Mouse (Mus musculus): ENCODE results near the gene Dclk1.

DNA sequence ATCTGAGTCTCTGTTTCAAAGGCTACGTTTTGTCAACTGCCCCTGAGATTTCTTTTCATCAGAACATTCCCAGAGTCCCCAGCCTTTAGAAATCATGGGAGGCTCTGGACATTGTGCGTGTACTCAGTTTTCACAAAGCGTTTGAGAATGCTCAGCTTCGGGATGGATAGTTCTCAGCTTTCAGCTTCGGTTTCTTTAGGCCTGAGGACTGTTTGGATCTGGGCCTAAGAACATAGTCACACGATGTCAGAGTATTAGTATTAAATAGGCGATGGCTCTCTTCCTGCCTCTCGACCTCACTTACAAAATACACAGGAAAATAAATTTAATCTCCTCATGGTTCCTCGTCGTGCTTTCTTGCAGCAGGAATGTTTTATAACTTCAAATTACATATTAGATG is 327.4 kb downstream of the Dclk1 start:
- TF ChIP-seq POLR2A (IDR thresholded peaks at IDR 0.05; ENCODE audit: low read depth, low read length), result no peak
- no peak for TF ChIP-seq CTCF (IDR thresholded peaks at IDR 0.05; ENCODE audit: borderline replicate concordance, insufficient read depth, low read length)
